Mouse (Mus musculus): Measurements from ENCODE around the gene Npm3.
A peak's percentile ranks its signal among the peaks of the same experiment; 100 is the strongest.

Npm3 gene

GRCm38 (mm10) chr19:45753551-45753950, 4.2 kb upstream of the Npm3 start:
- no peak for DNase-seq (ENCODE audit: extremely low spot score, low spot score)

DNA sequence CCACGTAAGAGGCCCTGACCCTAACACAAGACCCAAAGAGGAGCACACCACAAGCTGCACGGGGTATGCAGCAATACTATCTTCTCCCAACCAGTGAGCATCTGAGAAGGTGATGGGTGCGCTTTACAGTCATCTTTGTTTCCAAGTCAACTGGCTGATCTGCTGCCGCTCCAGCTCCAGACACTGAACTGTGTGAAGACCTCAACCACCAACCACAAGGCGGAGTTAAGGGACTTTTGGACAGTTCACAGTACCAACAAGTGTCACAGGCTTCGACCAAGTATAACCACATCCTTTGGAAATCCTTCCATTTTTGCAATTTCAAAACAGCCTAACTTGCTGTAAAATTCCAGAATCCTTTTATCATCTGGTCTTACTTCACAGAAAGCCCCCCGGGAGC, 2.5 kb upstream of the Npm3 start:
- no peak for DNase-seq (ENCODE audit: extremely low spot score, low spot score)

DNA sequence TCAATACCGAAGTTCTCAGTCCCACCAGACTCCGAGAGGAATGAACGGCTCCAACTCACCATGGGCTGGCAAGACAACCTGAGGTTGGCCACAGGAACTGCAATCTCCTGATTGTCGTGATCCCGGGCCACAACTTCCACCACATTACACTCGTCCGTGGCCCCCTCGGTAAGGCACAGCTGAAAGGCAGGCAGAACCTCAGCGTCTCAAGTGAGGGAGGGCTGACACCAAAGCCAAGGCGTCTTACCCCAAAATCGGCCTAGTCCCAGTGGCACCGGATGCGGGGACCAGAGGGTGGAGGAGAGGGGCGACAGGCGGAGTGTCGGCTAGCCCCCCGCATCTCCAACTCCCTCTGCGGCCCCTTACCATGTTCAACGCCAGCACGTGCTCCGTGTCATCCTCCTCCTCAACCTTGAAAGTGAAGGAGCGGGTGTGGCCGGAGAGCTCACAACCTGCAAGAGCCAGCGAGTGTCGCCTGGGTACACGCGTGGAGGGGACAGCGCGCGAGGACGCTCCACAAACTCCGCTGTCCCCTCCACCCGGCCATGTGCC, 624 bp downstream of the Npm3 start:
- peak; percentile 56 for DNase-seq (ENCODE audit: extremely low spot score, low spot score)

GRCm38 (mm10) chr19:45748206-45748605, 1.2 kb downstream of the Npm3 start:
- DNase-seq (ENCODE audit: extremely low spot score, low spot score), result no peak

DNA sequence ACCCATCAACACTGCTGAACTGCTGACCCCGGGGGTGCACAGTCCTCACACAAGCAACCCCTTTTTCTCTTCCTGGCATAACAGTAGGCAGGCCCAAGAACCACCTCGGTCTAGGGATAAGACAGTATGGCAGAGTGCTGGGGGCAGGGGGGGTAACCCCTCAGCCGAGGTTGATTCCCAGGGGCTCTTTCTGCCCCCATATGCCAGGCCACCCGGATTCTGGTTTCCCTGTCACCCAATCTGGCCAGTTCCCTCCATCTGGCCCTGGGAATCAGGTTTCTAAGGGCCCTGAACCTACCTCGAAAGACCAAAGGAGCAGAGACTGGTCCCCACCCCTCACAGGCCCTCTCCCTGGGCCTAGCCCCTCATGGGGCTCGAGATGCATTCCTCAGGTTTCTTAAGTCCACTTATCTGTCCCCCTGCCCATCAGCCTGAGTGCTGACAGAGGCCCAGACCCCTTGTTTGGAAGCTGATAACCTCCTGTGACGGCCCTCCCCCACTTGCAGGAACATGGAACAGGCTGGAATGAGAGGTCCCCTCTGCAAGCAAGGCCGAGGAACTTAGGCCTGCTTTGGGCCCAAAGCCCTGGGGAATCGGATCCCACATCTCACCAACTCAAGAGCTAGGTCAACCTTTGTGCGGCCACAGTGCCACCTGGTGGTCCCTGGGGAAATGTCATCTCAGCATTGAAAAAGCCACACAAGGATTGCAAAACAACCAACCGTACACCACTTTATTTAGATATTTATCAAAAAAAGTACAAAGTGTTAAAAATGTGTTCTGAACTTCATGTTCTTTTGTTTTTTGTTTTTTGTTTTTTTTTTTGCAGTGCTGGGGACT, 2.1 kb downstream of the Npm3 start:
- peak; percentile 87 for DNase-seq (ENCODE audit: extremely low spot score, low spot score)

DNA sequence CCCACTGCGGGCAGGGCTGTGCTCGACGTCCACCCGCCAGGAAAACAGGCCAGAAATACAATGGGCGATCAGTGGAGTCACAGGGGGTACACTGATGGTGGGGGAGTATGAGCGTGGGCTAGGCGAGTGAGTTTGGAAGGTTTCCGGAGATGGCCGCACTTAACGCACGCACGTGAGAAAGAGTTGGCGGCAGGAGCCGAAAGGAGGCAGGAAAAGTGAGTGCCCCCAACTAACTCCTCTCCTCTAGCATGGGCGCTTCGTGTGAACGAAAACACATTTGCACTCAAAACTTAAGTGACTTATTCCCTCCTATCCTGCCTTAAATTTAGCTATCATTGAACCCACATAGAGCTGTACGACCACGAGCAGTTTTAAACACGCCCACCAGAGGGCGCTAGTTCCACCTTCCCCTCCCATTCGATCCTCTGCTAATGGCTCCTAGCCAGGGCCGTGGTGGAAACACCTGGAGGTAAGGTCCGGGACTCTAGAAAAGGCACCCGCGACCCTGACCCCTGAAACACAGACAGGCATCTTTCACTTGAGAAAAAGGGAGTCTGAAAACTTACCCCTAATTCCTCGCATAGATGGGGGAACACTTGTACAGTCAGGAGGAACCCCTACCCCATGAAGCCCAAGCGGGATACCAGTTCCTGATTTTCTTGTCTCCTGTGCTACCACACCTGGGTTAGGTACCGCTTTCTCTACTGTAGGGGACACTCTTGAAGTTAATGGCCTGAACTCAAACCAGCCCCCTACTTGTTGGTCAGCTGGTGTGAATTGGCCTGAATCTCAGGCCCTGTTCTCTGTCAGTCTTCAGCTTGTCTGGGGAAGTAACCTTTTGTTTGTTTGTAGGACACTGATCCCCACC, 3.0 kb downstream of the Npm3 start:
- peak; percentile 84 for DNase-seq (ENCODE audit: extremely low spot score, low spot score)

GRCm38 (mm10) chr19:45745344-45746152, 3.8 kb downstream of the Npm3 start:
- DNase-seq (ENCODE audit: extremely low spot score, low spot score), result no peak

DNA sequence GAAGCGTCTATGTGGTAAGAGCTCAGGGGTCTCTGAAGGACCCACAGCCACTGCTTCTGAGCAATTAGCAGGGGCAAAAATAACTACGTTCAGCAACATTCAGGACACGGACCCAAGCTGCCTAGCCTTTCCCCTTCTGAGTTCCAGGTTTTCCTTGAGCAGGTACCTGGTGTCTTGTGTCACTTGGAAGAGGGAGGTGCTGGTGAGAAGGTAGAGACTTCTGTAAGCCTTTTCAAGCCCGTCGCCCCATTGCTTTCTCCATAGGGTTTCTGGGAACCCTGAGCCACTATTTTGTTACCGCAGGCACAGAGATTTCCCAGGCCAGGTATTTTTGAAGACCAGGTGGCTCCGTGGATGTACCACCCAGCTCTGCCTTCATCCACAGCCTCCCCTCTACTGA, 5.8 kb downstream of the Npm3 start:
- no peak for DNase-seq (ENCODE audit: extremely low spot score, low spot score)

DNA sequence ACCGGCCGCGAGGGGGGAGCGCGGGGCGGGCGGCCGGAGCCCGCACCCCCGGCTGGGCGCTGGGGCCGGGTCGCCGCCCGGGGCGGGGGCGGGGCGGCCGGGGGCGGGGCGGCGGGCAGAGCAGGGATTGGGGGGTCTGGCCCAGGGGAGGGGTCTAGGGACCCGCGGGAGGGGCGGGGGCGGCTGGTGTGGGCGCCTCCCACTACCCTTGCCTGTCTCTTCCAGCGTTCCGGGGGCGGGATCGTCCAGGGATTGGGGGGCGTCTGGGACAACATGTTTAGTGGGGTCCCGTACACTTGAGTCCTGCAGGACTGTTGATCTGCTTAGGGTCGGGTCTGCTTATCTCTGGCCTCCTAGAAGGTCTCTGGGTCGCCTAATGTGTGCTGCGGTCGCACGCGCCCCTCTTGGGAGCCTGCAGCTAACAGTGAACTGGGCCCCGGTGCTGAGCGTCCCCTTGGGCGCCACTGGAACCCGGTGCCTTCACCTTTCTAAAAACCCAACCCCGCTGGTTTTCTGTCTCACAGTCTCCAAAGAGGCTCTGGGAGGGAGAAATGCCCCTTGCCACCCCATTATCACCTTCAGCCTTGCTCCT, 6.3 kb downstream of the Npm3 start:
- no peak for DNase-seq (ENCODE audit: extremely low spot score, low spot score)

GRCm38 (mm10) chr19:45742218-45742983, 7.0 kb downstream of the Npm3 start, which contains the start of gene Fgf8:
TSS of gene Fgf8 (minus strand) at chr19:45742915.
- DNase-seq (ENCODE audit: extremely low spot score, low spot score), result peak; percentile 59

- peak; percentile 57 for DNase-seq (ENCODE audit: extremely low spot score, low spot score)
Measured at GRCm38 (mm10) chr19:45741431-45742217, 7.8 kb downstream of the Npm3 start.

DNA sequence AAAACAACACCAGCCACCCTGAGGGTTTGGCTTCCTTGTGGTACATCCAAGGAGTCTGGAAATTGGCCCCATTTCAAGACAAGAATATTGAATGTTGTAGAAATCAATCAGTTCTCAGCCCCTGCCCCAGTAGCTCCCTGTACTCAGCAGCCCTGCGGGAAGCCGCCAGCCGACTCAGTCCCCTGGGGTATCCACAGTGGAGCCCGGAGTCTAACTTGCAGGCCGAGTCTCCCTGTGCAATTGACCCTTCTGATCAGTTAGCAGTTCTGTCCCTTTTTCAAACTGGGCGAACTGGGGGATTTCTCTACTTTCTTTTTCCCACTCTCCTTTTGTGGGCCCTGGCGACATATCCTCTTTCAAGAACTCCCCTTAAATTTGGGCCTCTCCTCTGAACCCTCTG, 8.6 kb downstream of the Npm3 start:
- DNase-seq (ENCODE audit: extremely low spot score, low spot score), result no peak

GRCm38 (mm10) chr19:45740233-45740632, 9.2 kb downstream of the Npm3 start:
- no peak for DNase-seq (ENCODE audit: extremely low spot score, low spot score)

- DNase-seq (ENCODE audit: extremely low spot score, low spot score), result no peak
Measured at GRCm38 (mm10) chr19:45738521-45738920, 10.9 kb downstream of the Npm3 start.

- no peak for DNase-seq (ENCODE audit: extremely low spot score, low spot score)
Measured at GRCm38 (mm10) chr19:45737846-45738484, 11.4 kb downstream of the Npm3 start.

- peak; percentile 58 for DNase-seq (ENCODE audit: extremely low spot score, low spot score)
Measured at GRCm38 (mm10) chr19:45737208-45737845, 12.1 kb downstream of the Npm3 start.

GRCm38 (mm10) chr19:45736855-45737207, 12.6 kb downstream of the Npm3 start:
- DNase-seq (ENCODE audit: extremely low spot score, low spot score), result peak; percentile 61

DNA sequence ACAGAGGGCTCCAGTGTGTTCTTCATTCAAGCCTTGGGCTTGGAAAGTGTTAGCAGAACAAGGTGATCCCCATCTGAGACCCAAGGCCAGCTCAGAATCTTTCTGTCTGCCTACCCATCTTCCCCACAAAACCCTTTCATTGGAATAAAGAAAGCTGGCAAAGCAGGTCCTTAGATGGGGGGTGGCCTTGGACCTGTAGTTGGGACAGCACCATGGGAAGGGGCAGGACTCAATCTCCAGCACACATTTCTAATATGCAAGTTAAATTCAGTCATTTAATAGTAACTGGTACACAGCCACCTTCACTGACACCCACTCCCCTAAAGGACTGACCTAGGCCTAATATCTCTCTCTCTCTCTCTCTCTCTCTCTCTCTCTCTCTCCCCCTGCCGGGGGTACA, 13.2 kb downstream of the Npm3 start:
- no peak for DNase-seq (ENCODE audit: extremely low spot score, low spot score)

Data from neural tube, embryonic 10.5 days (tissue).